Mouse (Mus musculus): ENCODE measurements at regions not wholly inside any gene's neighbourhood (a gene's known extent, or its start where the extent isn't known, plus 50 kb on each side); places are given as distances from the start of the nearest gene placed in this dataset.

DNA sequence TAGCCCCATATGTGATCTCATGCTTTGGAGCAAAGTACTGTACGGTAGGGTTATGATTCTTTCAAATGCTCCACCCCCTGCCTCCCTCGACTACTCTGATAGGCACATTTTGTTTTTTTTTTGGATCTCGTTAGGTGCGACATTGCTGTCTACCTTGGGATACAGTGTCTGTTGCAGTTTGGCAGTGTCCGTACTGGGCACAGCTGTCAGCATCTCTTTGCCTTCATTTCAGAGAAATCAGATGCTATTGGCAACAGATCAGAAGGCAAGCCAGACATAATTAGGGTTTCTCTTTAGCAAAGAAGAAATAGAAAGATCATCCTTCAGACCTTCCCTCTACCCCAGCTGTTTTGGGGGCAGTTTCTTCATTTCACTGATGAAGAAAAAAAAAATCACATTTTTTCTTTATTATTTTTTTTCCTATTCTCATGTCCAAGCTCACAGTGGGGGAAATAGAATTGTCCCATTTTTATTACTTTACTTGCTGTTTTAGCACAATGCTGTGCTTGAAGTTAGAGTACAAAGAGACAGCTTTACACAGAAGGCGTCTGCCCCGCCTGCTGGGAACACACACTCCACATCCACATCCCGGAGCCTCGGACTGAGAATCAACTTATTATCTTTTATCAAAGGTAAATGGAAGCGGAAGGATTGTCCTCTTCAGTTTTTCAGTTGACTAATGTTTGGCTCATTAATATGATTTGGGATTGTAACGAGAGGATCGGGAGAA is 420.8 kb upstream of the Got2 start:
- Histone ChIP-seq H3K4me3 (ENCODE audit: low read depth, low read length) (no peak overlapping the region), H3K27ac (ENCODE audit: low read depth, low read length) (no peak overlapping the region), H3K4me2 (ENCODE audit: low read depth, low read length, severe bottlenecking) (no peak overlapping the region), H3K9me3 (ENCODE audit: control insufficient read depth, low read length) (no peaks in the 10 kb centered on the region), H3K4me1 (replicated peaks; ENCODE audit: control insufficient read depth, insufficient read depth, low read length) (no peaks in the 10 kb centered on the region), H3K27me3 (ENCODE audit: control insufficient read depth, insufficient read depth, low read length) (no peaks in the 10 kb centered on the region), H3K9ac (ENCODE audit: low read length) (no peak overlapping the region), H3K36me3 (ENCODE audit: control insufficient read depth, insufficient read depth, low read length) (no peaks in the 10 kb centered on the region)
- ATAC-seq (replicated peaks; ENCODE audit: low FRiP score) (no peak), DNase-seq (ENCODE audit: low spot score) (no peak)
- WGBS: 71% methylated on average over 12 of the region's 12 CpGs

DNA sequence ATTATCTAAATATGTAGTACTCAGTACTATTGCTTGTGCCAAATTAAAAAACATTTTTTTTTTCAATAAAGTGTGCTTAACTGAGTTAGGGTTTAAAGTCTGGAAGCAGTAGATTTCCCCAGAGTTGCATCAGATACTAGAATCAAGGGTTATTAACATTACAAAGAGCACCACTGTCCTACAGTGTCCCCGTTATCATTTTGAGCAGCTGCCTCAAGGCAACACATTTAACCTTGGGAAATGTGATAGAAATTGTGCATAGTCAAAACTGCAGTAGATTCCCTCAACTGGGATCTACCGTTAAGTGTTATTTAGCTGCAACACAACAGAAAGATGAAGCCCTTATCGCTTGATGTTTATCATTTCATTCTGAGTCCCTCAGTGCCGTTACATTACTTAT is 408.3 kb upstream of the Got2 start:
- no peak for DNase-seq (ENCODE audit: low spot score)

DNA sequence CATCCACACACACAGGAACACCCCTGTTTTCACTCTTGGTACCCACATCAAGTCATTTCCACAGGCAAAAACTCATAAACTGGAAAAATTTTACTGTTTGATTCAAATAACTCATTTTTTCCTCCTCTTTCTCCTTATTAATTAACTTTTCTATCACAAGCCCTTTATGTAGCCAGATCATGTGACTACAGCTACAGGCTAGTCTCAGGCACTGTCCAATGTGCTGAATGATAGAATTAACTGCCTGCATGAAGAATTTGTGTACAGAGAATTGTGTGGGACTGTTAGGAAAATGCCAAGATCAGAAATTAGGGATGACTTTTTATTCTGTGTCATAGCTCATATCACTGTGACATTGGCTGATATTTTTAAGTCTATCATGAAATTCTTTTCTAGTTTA is 402.4 kb upstream of the Got2 start:
- DNase-seq (ENCODE audit: low spot score) (no peak), ATAC-seq (replicated peaks; ENCODE audit: low FRiP score) (no peak)
- Histone ChIP-seq H3K36me3 (ENCODE audit: control insufficient read depth, insufficient read depth, low read length) (no peaks in the 10 kb centered on the region), H3K27ac (ENCODE audit: low read depth, low read length) (no peak overlapping the region), H3K4me2 (ENCODE audit: low read depth, low read length, severe bottlenecking) (no peak overlapping the region), H3K27me3 (ENCODE audit: control insufficient read depth, insufficient read depth, low read length) (no peaks in the 10 kb centered on the region), H3K9ac (ENCODE audit: low read length) (no peak overlapping the region), H3K4me3 (ENCODE audit: low read depth, low read length) (no peak overlapping the region), H3K4me1 (replicated peaks; ENCODE audit: control insufficient read depth, insufficient read depth, low read length) (0 out of 2 replicates have a peak, but pooled peaks cover 2% of the 10 kb centered on the region), H3K9me3 (ENCODE audit: control insufficient read depth, low read length) (no peaks in the 10 kb centered on the region)

More for the DNA sequence above, 408.3 kb upstream of the Got2 start:
- Histone ChIP-seq H3K4me1 (replicated peaks; ENCODE audit: control insufficient read depth, insufficient read depth, low read length) (no peaks in the 10 kb centered on the region), H3K27ac (ENCODE audit: low read depth, low read length) (no peak overlapping the region), H3K9ac (ENCODE audit: low read length) (no peak overlapping the region), H3K27me3 (ENCODE audit: control insufficient read depth, insufficient read depth, low read length) (no peaks in the 10 kb centered on the region), H3K36me3 (ENCODE audit: control insufficient read depth, insufficient read depth, low read length) (no peaks in the 10 kb centered on the region), H3K4me3 (ENCODE audit: low read depth, low read length) (no peak overlapping the region), H3K4me2 (ENCODE audit: low read depth, low read length, severe bottlenecking) (no peak overlapping the region), H3K9me3 (ENCODE audit: control insufficient read depth, low read length) (no peaks in the 10 kb centered on the region)
- no peak for ATAC-seq (replicated peaks; ENCODE audit: low FRiP score)
- WGBS: 86% methylated on average over 4 of the region's 4 CpGs

DNA sequence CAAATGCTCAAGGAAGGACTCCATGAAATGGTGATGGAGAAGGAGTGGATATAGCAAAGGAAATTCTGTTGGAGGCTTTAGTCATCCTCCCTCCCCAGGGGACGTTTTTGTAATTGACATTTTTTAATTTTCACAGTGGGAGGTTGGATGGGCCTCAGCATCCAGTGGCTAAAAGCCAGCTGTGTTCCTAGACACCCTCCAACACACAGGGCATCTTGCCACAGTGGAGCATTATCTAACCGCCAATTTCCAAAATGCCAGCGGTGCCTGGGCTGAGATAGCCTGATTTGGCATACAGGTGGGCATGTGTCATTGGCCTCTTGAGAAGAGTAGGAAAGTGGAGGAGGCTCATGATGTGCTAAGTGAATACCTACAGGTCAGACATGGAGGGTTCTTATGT is 401.2 kb upstream of the Got2 start:
- H3K4me2 ChIP-seq (ENCODE audit: low read depth, low read length, severe bottlenecking): no peak overlapping the region
- no peak overlapping the region for H3K4me3 ChIP-seq (ENCODE audit: low read depth, low read length)
- WGBS: 82% methylated on average over 3 of the region's 3 CpGs
- H3K9me3 ChIP-seq (ENCODE audit: control insufficient read depth, low read length): no peaks in the 10 kb centered on the region
- DNase-seq (ENCODE audit: low spot score) (no peak), ATAC-seq (replicated peaks; ENCODE audit: low FRiP score) (no peak)
- H3K4me1 ChIP-seq (replicated peaks; ENCODE audit: control insufficient read depth, insufficient read depth, low read length): 0 out of 2 replicates have a peak, but pooled peaks cover 2% of the 10 kb centered on the region
- H3K36me3 ChIP-seq (ENCODE audit: control insufficient read depth, insufficient read depth, low read length): no peaks in the 10 kb centered on the region
- H3K27ac ChIP-seq (ENCODE audit: low read depth, low read length): no peak overlapping the region
- H3K27me3 ChIP-seq (ENCODE audit: control insufficient read depth, insufficient read depth, low read length): no peaks in the 10 kb centered on the region
- H3K9ac ChIP-seq (ENCODE audit: low read length): no peak overlapping the region

DNA sequence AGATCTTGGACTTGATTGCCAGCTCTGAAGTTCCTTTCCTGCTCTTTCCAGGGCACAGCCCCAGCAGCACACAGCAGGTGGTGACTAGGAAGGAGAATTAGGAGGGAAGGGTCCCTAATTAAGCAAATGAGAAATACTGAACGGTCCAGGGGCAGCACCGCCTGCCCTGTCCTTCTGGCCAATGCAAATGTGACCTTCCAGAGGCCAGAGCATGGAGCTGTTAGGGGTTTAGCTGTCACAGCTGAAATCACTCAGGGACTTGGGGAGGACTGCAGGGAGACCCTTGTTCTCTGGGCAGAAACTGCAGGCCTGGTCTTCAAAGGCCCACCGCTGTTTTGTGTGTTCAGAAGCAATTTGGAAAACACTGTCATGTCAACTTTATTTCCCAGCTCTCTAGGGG is 400.2 kb upstream of the Got2 start:
- H3K27ac ChIP-seq (ENCODE audit: low read depth, low read length): no peak overlapping the region
- 19% methylated on average over 3 of the region's 3 CpGs for WGBS
- H3K9ac ChIP-seq (ENCODE audit: low read length): no peak overlapping the region
- no peak overlapping the region for H3K4me2 ChIP-seq (ENCODE audit: low read depth, low read length, severe bottlenecking)
- H3K4me3 ChIP-seq (ENCODE audit: low read depth, low read length): no peak overlapping the region
- H3K36me3 ChIP-seq (ENCODE audit: control insufficient read depth, insufficient read depth, low read length): no peaks in the 10 kb centered on the region
- ATAC-seq (replicated peaks; ENCODE audit: low FRiP score) (0 out of 2 replicates have a peak, but pooled peaks have one; percentile 10), DNase-seq (ENCODE audit: low spot score) (no peak)
- H3K27me3 ChIP-seq (ENCODE audit: control insufficient read depth, insufficient read depth, low read length): no peaks in the 10 kb centered on the region
- 0 out of 2 replicates have a peak, but pooled peaks cover 2% of the 10 kb centered on the region for H3K4me1 ChIP-seq (replicated peaks; ENCODE audit: control insufficient read depth, insufficient read depth, low read length)
- no peaks in the 10 kb centered on the region for H3K9me3 ChIP-seq (ENCODE audit: control insufficient read depth, low read length)

DNA sequence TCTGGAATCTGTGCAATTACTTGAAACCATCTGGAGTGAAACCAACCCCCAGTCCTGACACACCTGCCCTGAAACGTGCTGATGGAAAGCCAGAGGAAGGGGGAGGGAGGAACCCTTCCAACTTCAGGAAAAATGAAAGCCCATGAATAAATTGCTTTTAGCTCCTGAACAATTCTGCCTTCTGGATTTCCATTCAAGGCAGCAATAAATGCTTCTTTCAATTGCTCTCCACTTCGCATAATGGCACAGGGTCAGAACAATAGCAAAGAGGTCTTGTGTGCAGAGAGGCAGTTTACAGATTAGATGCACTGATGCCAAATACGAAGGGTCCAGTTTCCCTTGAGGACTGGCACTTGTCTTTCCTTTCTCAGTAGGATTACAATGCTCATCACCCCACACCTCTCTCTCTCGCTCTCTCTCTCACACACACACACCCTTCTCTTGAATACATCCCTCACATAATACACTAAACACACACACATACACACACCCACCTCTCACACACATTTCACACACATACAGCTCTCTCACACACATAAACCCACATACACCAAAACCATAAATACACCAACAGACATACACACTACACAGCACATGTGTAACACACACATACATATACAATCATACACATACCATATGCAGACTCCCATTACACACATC is 389.3 kb upstream of the Got2 start:
- Histone ChIP-seq H3K27me3 (ENCODE audit: control insufficient read depth, insufficient read depth, low read length) (no peaks in the 10 kb centered on the region), H3K9me3 (ENCODE audit: control insufficient read depth, low read length) (no peaks in the 10 kb centered on the region), H3K4me2 (ENCODE audit: low read depth, low read length, severe bottlenecking) (no peak overlapping the region), H3K27ac (ENCODE audit: low read depth, low read length) (peak overlapping the region; percentile 37; the same call in 1 of the 2 replicates), H3K4me1 (replicated peaks; ENCODE audit: control insufficient read depth, insufficient read depth, low read length) (no peaks in the 10 kb centered on the region; the same call in 1 of the 2 replicates), H3K4me3 (ENCODE audit: low read depth, low read length) (no peak overlapping the region), H3K36me3 (ENCODE audit: control insufficient read depth, insufficient read depth, low read length) (no peaks in the 10 kb centered on the region), H3K9ac (ENCODE audit: low read length) (peak overlapping the region; percentile 17; the same call in 1 of the 2 replicates)
- ATAC-seq (replicated peaks; ENCODE audit: low FRiP score) (peak; percentile 65), DNase-seq (ENCODE audit: low spot score) (no peak)
- 25% methylated on average over 4 of the region's 4 CpGs for WGBS

DNA sequence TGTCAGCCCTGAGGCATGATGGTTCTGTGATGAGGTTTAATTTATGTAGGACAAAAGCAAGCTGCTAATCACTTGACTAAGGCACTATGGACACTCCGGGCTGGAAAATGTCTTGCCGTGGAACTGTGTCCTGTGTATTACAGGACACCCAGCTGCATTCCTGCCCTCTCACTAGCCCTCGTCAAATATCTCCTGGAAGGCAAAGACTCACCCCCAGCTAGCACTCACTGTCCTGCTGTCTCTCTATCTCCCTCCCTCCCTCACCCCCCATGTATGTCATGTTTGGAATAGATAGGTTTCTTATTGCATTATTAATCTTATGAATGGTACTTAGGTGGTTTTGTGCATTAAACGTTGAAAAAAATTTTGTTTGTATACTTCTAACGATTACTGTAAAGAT is 388.7 kb upstream of the Got2 start:
- WGBS: 53% methylated on average over 5 of the region's 5 CpGs
- Histone ChIP-seq H3K27me3 (ENCODE audit: control insufficient read depth, insufficient read depth, low read length) (no peaks in the 10 kb centered on the region), H3K4me1 (replicated peaks; ENCODE audit: control insufficient read depth, insufficient read depth, low read length) (no peaks in the 10 kb centered on the region; the same call in 1 of the 2 replicates), H3K36me3 (ENCODE audit: control insufficient read depth, insufficient read depth, low read length) (no peaks in the 10 kb centered on the region), H3K9me3 (ENCODE audit: control insufficient read depth, low read length) (no peaks in the 10 kb centered on the region), H3K9ac (ENCODE audit: low read length) (no peak overlapping the region), H3K4me2 (ENCODE audit: low read depth, low read length, severe bottlenecking) (no peak overlapping the region), H3K4me3 (ENCODE audit: low read depth, low read length) (no peak overlapping the region), H3K27ac (ENCODE audit: low read depth, low read length) (no peak overlapping the region; the same call in 1 of the 2 replicates)
- ATAC-seq (replicated peaks; ENCODE audit: low FRiP score) (peak; percentile 40; the same call in 1 of the 2 replicates), DNase-seq (ENCODE audit: low spot score) (no peak)

DNA sequence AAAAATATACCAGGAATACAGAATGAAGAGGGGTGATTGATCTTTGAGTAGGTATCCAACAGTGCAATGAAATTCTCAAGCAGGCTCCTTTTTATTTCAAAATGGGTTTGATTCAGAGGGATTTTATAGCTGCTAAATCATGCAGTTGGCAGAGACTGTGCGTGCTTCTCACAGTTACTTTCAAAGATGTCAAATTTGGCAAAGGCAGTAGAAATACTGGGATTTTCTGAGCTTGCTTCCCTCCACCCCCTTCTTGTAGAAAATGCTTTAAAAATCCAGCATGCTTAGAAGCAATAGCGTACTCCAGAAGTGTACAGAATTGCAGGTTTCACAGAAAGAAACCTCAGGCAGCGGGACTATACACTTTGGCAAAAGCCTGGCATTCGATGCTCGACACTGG is 367.9 kb upstream of the Got2 start:
- H3K27ac ChIP-seq (ENCODE audit: low read depth, low read length): no peak overlapping the region
- no peaks in the 10 kb centered on the region for H3K9me3 ChIP-seq (ENCODE audit: control insufficient read depth, low read length)
- peak; percentile 18; the same call in 1 of the 2 replicates for ATAC-seq (replicated peaks; ENCODE audit: low FRiP score)
- DNase-seq (ENCODE audit: low spot score): no peak
- no peak overlapping the region for H3K4me2 ChIP-seq (ENCODE audit: low read depth, low read length, severe bottlenecking)
- H3K9ac ChIP-seq (ENCODE audit: low read length): no peak overlapping the region
- H3K4me1 ChIP-seq (replicated peaks; ENCODE audit: control insufficient read depth, insufficient read depth, low read length): no peaks in the 10 kb centered on the region
- WGBS: 78% methylated on average over 5 of the region's 5 CpGs
- no peak overlapping the region for H3K4me3 ChIP-seq (ENCODE audit: low read depth, low read length)
- H3K27me3 ChIP-seq (ENCODE audit: control insufficient read depth, insufficient read depth, low read length): no peaks in the 10 kb centered on the region
- H3K36me3 ChIP-seq (ENCODE audit: control insufficient read depth, insufficient read depth, low read length): no peaks in the 10 kb centered on the region
